Mouse (Mus musculus): ENCODE results near the gene Gm17268.
A peak's percentile ranks its signal among the peaks of the same experiment; 100 is the strongest.

The Gm17268 gene

GRCm38 (mm10) chr11:82038535-82038934 lies at the start of gene Gm17268:
TSS of gene Gm17268 (minus strand) at chr11:82038562.
- no peak for DNase-seq

- no peak for DNase-seq
These were observed 46.0 kb upstream of the Gm17268 start for GRCm38 (mm10) chr11:82084360-82084759.

GRCm38 (mm10) chr11:82080865-82081264 lies 42.5 kb upstream of the Gm17268 start:
- DNase-seq, result no peak

- DNase-seq, result no peak
These were observed 39.9 kb upstream of the Gm17268 start for GRCm38 (mm10) chr11:82078136-82078730.

GRCm38 (mm10) chr11:82077031-82077430 lies 38.7 kb upstream of the Gm17268 start:
- DNase-seq, result no peak

GRCm38 (mm10) chr11:82073686-82074085 lies 35.3 kb upstream of the Gm17268 start:
- DNase-seq, result no peak

- DNase-seq, result no peak
These were observed 34.6 kb upstream of the Gm17268 start for GRCm38 (mm10) chr11:82072984-82073383.

GRCm38 (mm10) chr11:82072374-82072773 lies 34.0 kb upstream of the Gm17268 start:
- no peak for DNase-seq

- no peak for DNase-seq
These were observed 32.7 kb upstream of the Gm17268 start for GRCm38 (mm10) chr11:82071076-82071475.

- DNase-seq, result no peak
These were observed 28.7 kb upstream of the Gm17268 start for GRCm38 (mm10) chr11:82066953-82067571.

- DNase-seq, result no peak
These were observed 25.1 kb upstream of the Gm17268 start for GRCm38 (mm10) chr11:82063454-82063853.

GRCm38 (mm10) chr11:82062226-82062625 lies 23.9 kb upstream of the Gm17268 start:
- no peak for DNase-seq

GRCm38 (mm10) chr11:82057646-82058045 lies 19.3 kb upstream of the Gm17268 start, which contains the start of gene Ccl11:
TSS of gene Ccl11 (plus strand) at chr11:82057823.
- peak; percentile 25 for DNase-seq

GRCm38 (mm10) chr11:82053849-82054248 lies 15.5 kb upstream of the Gm17268 start:
- DNase-seq, result no peak

GRCm38 (mm10) chr11:82047746-82048415 lies 9.5 kb upstream of the Gm17268 start:
- no peak for DNase-seq

GRCm38 (mm10) chr11:82045471-82045870 lies 7.1 kb upstream of the Gm17268 start, which contains the start of gene Ccl7:
TSS of gene Ccl7 (plus strand) at chr11:82045712.
- DNase-seq, result no peak

GRCm38 (mm10) chr11:82041671-82042080 lies 3.3 kb upstream of the Gm17268 start:
- DNase-seq, result no peak

- no peak for DNase-seq
These were observed 834 bp upstream of the Gm17268 start for GRCm38 (mm10) chr11:82039132-82039660.

- DNase-seq, result no peak
These were observed 2.5 kb downstream of the Gm17268 start for GRCm38 (mm10) chr11:82035857-82036256.

- peak; percentile 45 for DNase-seq
These were observed 3.0 kb downstream of the Gm17268 start, which contains the start of gene Ccl2 for GRCm38 (mm10) chr11:82035356-82035755. TSS of gene Ccl2 (plus strand) at chr11:82035571.

- no peak for DNase-seq
These were observed 3.9 kb downstream of the Gm17268 start for GRCm38 (mm10) chr11:82034446-82034845.

GRCm38 (mm10) chr11:82032678-82033344 lies 5.6 kb downstream of the Gm17268 start:
- no peak for DNase-seq

- DNase-seq, result no peak
These were observed 6.2 kb downstream of the Gm17268 start for GRCm38 (mm10) chr11:82032136-82032535.

Measured in right cerebral cortex, postnatal 25 days (tissue).